Mouse (Mus musculus) limb, embryonic 10.5 days (tissue): ENCODE results near the gene Acer1. TPM values are rescaled to one million over a fixed set of nuclear protein-coding genes. Genes with fewer than 3 reads are reported as not detected.

Experiments used
- DNase-seq: peaks from one replicate; pipeline ENCODE4 v3.0.0-alpha.2; 2017; ENCODE audit warnings: low spot score
- H3K27ac ChIP-seq: fragments of 300-500 bp; sonication (generic); 2 replicates; pipeline ENCODE4 v1.5.1; 2016; ENCODE audit warnings: mild to moderate bottlenecking
- H3K27me3 ChIP-seq: fragments of 300-500 bp; sonication (generic); 2 replicates; pipeline ENCODE4 v1.6.1; 2016; ENCODE audit warnings: low read depth, mild to moderate bottlenecking; ENCODE audit not compliant: poor library complexity, severe bottlenecking
- H3K36me3 ChIP-seq: fragments of 300-500 bp; sonication (generic); 2 replicates; pipeline ENCODE4 v1.6.1; 2016; ENCODE audit warnings: mild to moderate bottlenecking, moderate library complexity
- H3K4me1 ChIP-seq: fragments of 300-500 bp; sonication (generic); 2 replicates; pipeline ENCODE4 v1.6.1; 2016
- H3K4me3 ChIP-seq: fragments of 300-500 bp; sonication (generic); 2 replicates; pipeline ENCODE4 v1.5.1; 2016; ENCODE audit warnings: mild to moderate bottlenecking, moderate library complexity
- H3K9me3 ChIP-seq: fragments of 300-500 bp; sonication (generic); replicated peaks from 2 replicates; pipeline ENCODE4 v1.6.1; 2016; ENCODE audit warnings: mild to moderate bottlenecking
- WGBS: fragments of 180-500 bp; shearing (Covaris S2); methylation state at CpG from one replicate; pipeline ENCODE4 v1.1.7; 2016; 5-methylcytosine and 5-hydroxymethylcytosine counted together
- polyA plus RNA-seq: library from polyadenylated mRNA; unstranded; fragments of >200 nt; fragmentation: Nextera tagmentation; extraction: Ambion mirVana; gene quantifications from 2 replicates; pipeline ENCODE4 v1.2.1, GENCODE M21; 2016

Gene Acer1
- polyA plus RNA-seq, 1 experiment from 2014 or later, result not detected

DNA sequence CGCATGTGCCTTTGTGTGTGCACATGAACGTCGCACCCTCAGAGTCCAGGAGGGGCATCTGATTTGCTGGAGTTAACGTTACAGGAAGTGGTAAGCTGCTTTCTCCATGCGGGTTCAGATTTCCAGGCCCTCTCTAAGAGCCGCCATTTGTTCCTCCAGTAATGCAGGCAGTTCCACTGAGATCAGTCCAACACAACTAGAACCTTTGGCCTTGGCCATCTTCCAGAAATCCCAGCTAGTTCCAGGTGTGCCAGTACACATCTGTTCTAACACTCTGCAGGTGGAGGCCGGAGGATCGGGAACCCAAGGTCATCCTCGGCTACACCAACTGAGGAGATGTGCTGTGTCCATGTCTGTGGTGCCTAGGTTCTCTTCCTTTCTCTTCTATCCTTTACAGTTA lies 3.0 kb upstream of the Acer1 start:
- Histone ChIP-seq H3K27me3 (no peaks in the 10 kb centered on the region), H3K4me3 (no peak overlapping the region), H3K9me3 (no peaks in the 10 kb centered on the region), H3K27ac (no peak overlapping the region), H3K36me3 (no peaks in the 10 kb centered on the region), H3K4me1 (peaks cover 4% of the 10 kb centered on the region; the same call in 1 of the 2 replicates)
- no peak for DNase-seq
- WGBS, result 86% methylated on average over 9 of the region's 9 CpGs

DNA sequence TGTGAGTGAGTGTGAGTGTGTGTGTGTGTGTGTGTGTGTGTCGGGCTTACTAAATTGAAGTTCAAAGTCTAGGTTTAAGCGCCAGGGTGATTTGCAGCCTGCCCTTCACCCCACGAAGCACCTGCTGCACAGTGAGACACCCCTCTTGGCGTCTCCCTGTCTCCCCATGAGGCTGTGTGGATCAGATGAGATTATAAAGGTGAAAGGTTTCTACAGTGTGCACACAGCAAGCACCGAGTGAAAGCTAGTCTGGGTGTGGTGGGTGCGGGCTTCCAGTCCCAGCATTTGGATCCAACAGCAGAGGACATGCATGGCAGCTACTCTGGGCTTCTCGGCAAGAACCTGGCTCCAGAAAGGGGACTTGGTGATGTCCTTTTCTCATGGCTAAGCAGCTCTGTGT lies 877 bp downstream of the Acer1 start:
- DNase-seq, result no peak
- WGBS, result 79% methylated on average over 7 of the region's 7 CpGs
- H3K4me3 ChIP-seq, result no peak overlapping the region
- peaks cover 4% of the 10 kb centered on the region; the same call in 1 of the 2 replicates for H3K4me1 ChIP-seq
- no peaks in the 10 kb centered on the region for H3K27me3 ChIP-seq
- no peaks in the 10 kb centered on the region for H3K36me3 ChIP-seq
- no peak overlapping the region for H3K27ac ChIP-seq
- no peaks in the 10 kb centered on the region for H3K9me3 ChIP-seq

DNA sequence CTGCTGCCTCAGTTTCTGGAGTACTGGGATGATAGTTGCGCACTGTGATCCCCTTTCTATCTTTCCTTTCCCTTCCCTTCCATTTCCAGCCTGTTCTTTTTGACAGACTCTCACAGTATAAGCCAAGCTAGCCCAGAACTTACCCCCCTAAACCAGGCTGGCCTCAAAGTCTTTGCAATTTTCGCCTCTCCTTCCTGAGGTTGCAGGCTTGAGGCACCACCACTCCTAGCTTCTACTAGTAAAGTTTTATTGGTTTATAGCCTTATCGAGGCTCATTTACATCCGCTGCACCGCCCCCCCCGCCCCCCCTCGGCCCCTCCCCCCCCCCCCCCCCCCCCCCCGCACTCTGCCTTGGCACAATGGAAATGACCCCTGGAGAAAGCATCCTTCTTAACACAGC lies 2.4 kb downstream of the Acer1 start:
- no peaks in the 10 kb centered on the region for H3K36me3 ChIP-seq
- WGBS, result 27% methylated on average over 7 of the region's 8 CpGs
- DNase-seq, result no peak
- H3K27me3 ChIP-seq, result no peaks in the 10 kb centered on the region
- no peak overlapping the region for H3K27ac ChIP-seq
- H3K4me1 ChIP-seq, result peaks cover 4% of the 10 kb centered on the region; the same call in 1 of the 2 replicates
- H3K4me3 ChIP-seq, result no peak overlapping the region
- no peaks in the 10 kb centered on the region for H3K9me3 ChIP-seq

DNA sequence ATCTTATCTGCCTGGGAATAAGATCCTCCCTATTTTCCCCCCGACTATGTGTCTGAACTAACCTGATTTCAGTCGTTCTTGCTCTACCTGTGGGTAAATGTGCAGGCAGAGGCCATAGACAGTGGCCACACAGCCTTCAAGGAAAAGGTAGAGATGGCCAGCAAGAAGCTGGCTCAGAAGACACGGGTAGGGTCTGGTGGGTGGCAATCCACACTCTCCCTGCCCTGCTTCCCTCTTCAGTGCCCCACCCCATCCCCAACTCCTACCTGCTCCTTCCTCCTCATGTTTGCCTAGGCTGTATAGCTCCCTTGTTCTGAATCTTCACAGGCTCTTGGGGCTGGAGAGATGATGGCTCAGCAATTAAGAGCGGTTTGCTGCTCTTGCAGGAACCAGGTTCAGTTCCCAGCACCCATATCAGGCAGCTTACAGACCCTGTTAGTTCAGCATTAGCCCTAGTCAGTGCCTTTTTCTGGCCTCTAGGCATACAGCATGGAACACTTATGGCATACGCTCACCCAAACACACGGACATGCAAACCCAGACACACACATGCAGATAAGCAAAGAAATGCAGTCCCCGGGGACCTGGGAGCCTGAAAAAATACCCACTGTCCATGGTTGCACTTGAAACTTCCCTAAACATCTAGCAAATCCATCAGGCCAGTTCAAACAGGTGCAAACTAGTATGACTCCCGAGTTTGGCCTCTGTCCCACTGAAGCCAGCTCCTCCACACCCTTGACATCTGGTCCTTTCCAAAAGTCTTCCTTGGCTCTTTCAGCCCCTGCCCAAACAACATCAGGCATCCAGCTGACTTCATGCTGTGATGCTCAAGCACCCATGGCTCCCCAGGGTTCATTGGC lies 5.2 kb downstream of the Acer1 start:
- no peaks in the 10 kb centered on the region for H3K9me3 ChIP-seq
- H3K27ac ChIP-seq, result no peak overlapping the region
- no peak overlapping the region for H3K4me3 ChIP-seq
- WGBS, result 78% methylated on average over 8 of the region's 8 CpGs
- H3K4me1 ChIP-seq, result no peaks in the 10 kb centered on the region
- no peak for DNase-seq
- no peaks in the 10 kb centered on the region for H3K27me3 ChIP-seq
- H3K36me3 ChIP-seq, result no peaks in the 10 kb centered on the region

DNA sequence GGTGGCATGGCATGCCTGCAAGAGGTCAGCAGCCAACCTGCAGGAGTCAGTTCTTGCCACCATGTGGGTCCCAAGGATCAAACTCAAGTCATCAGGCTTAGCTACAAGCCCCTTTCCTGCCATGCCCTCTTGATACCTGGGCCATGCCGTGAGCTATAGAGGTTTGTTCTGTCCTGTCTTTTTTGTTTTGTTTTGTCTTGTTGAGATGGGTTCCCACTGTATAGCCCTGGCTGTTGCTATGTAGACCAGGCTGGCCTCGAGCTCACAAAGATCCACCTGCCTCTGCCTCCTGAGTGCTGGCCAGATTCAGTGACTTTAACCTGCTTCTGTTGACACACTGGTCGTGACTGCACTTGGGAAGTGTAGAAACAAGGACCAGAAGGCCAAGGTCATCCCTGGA lies 6.5 kb downstream of the Acer1 start:
- Histone ChIP-seq H3K4me3 (no peak overlapping the region), H3K27ac (no peak overlapping the region), H3K27me3 (no peaks in the 10 kb centered on the region), H3K9me3 (no peaks in the 10 kb centered on the region), H3K36me3 (no peaks in the 10 kb centered on the region), H3K4me1 (no peaks in the 10 kb centered on the region)
- no peak for DNase-seq
- WGBS, result 82% methylated on average over 3 of the region's 3 CpGs

DNA sequence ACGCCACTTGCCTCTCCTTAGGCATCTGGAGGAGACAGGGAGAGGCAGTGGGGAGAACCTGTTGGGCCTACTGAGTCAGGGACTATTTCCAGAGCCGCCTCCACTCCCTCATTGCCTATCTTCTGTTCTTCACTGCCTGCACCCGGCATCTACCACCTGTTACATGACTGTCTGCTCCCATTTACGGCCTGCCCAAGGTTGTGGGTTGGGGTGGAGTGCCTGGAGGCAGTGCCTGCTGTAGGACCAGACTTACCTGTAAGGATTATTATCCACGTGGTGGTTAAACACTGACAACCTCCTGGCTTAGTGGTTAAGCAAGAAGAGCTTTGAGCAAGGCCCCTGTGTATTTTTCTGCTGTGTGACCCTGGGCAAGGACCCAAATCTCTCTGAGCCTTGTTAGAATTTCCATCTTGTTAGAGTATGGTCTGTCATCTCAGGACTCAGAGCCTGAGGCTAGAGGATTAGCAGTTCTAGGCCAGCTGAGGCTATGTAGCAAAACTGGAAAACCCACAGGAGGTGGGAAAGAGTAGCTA lies 7.2 kb downstream of the Acer1 start:
- Histone ChIP-seq H3K4me3 (no peak overlapping the region), H3K27ac (no peak overlapping the region), H3K36me3 (no peaks in the 10 kb centered on the region), H3K27me3 (peaks cover 4% of the 10 kb centered on the region; the same call in 1 of the 2 replicates), H3K4me1 (no peaks in the 10 kb centered on the region), H3K9me3 (no peaks in the 10 kb centered on the region)
- WGBS, result 78% methylated on average over 5 of the region's 5 CpGs
- no peak for DNase-seq

DNA sequence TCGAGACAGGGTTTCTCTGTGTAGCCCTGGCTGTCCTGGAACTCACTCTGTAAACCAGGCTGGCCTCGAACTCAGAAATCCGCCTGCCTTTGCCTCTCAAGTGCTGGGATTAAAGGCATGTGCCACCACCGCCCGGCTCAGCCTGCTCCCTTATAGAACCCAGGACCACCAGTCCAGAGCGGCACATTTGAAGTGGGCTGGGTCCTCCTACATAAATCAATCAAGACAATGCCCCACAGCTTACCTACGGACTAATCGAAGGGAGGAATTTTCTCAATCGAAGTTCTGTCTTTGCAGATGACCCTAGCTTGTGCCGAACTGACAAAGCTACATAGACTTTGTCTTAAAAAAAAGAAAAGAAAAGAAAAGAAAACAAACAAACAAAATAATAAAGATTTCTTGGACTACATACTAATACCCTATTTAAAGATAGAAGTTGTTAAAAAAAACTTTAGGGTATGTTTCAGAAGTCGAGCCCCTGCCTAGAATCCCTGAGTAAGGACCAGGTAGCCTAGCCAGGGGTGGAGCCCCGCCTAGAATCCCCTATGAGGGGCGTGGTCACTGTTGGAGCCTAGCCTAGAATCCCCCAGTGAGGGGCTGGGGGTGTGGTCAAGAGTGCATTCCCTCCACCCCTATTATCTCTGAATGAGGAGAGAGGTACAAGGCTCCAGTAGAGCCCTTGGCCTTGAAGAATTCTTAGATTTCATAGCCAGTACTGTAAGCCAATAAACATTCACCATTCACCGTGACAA lies 7.8 kb downstream of the Acer1 start:
- no peak overlapping the region for H3K4me3 ChIP-seq
- peaks cover 4% of the 10 kb centered on the region; the same call in 1 of the 2 replicates for H3K27me3 ChIP-seq
- H3K4me1 ChIP-seq, result no peaks in the 10 kb centered on the region
- no peak for DNase-seq
- H3K27ac ChIP-seq, result no peak overlapping the region
- WGBS, result 64% methylated on average over 13 of the region's 14 CpGs
- no peaks in the 10 kb centered on the region for H3K9me3 ChIP-seq
- no peaks in the 10 kb centered on the region for H3K36me3 ChIP-seq

DNA sequence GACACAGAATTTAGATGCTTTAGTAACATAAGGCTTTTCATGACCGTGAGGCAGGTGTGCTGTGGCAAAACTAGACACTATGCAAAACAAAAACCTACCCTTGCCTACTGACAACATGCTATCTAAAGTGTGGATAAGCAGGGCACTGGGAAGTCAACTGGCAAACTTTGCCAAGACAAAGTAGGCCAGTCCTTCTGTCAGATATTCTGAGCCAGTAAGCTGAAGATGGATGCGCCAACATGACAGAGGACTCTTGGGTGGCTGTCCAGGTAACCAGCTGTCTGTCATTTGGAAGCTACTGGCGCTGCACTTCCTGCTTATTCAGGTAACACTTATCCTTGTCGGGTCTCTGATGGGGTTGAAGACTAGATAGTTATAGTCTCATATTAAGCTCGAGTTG lies 11.8 kb downstream of the Acer1 start:
- Histone ChIP-seq H3K4me3 (no peak overlapping the region), H3K27ac (no peak overlapping the region), H3K36me3 (no peaks in the 10 kb centered on the region), H3K4me1 (no peaks in the 10 kb centered on the region), H3K9me3 (no peaks in the 10 kb centered on the region), H3K27me3 (peaks cover 4% of the 10 kb centered on the region; the same call in 1 of the 2 replicates)
- no peak for DNase-seq
- WGBS, result 68% methylated on average over 5 of the region's 5 CpGs

DNA sequence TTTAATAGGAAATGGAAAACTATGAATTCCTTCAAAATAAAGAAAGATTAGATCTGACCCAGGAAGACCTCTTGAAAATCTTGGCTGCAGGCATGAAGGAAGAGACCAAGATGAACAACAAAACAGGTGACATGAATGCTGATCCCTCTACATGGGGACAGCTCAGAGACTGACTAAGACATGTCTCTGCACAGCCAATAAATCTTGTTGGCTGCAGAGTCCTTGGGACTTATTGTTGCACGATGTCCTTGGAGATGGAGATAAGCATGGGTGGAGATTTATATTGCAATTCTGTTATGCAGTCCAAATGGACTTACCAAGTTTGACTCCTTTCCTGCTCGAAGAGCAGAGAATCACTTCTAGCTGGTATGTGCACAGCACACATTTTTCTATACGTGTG lies 12.6 kb downstream of the Acer1 start:
- no peak for DNase-seq
- no peaks in the 10 kb centered on the region for H3K9me3 ChIP-seq
- WGBS, result 72% methylated on average over 3 of the region's 3 CpGs
- H3K4me3 ChIP-seq, result no peak overlapping the region
- peaks cover 4% of the 10 kb centered on the region; the same call in 1 of the 2 replicates for H3K27me3 ChIP-seq
- H3K36me3 ChIP-seq, result no peaks in the 10 kb centered on the region
- no peak overlapping the region for H3K27ac ChIP-seq
- H3K4me1 ChIP-seq, result no peaks in the 10 kb centered on the region

DNA sequence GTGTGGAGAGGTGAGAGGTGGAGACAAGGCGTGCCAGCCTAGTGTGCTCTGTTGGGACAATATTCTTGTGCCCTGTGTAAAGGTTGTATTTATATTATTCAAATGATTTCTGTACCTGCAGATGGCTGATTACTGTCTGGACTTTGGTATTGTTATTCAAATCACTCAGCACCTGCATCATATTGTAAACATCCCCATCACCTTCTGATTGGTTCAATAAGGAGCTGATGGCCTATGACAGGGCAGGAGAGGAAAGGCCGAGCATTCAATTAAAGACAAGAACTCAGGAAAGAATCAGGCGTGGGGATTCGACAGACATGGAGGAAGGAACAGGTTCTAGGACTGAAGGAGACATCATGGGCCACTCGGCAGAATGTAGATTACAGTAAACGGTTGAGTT lies 18.3 kb downstream of the Acer1 start:
- WGBS, result 80% methylated on average over 6 of the region's 6 CpGs

DNA sequence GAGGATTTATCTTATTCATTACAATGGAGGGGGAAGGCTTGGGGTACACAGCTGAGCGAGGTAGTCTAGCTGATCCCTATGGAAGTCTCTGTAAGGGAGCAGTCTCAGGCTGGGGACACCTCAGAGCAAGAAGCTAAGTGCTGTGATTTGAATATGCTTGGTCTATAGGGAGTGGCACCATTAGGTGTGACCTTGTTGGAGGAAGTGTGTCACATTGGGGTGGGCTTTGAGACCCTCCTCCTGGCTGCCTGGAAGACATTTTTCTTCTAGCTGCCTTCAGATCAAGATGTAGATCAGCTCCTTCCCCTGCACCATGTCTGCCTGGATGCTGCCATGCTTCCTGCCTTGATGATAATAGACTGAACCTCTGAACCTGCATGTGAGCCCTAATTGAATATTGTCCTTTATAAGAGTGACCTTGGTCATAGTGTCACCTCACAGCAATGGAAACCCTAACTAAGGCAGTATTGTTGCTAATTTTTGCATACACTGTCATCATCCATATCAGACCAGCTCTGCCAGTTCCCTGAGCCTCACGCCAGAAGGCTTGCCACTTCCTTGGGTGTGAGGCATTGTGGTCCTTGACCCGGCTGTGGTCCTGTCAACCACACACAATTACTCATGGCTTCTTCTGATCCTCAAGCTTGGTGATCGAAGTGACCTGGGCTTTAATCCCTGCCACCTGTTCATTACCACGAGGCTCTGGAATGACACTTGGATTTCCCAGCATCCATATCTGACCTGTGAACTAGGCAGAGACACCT lies 19.1 kb downstream of the Acer1 start:
- Histone ChIP-seq H3K9me3 (no peaks in the 10 kb centered on the region), H3K27me3 (no peaks in the 10 kb centered on the region), H3K36me3 (no peaks in the 10 kb centered on the region), H3K27ac (no peak overlapping the region), H3K4me1 (0 out of 2 replicates have a peak, but pooled peaks cover 3% of the 10 kb centered on the region), H3K4me3 (no peak overlapping the region)
- no peak for DNase-seq
- 78% methylated on average over 5 of the region's 5 CpGs for WGBS

More for the DNA sequence above, 18.3 kb downstream of the Acer1 start:
- H3K4me1 ChIP-seq, result no peaks in the 10 kb centered on the region
- no peaks in the 10 kb centered on the region for H3K9me3 ChIP-seq
- H3K27me3 ChIP-seq, result no peaks in the 10 kb centered on the region
- no peaks in the 10 kb centered on the region for H3K36me3 ChIP-seq
- no peak overlapping the region for H3K27ac ChIP-seq
- no peak for DNase-seq
- no peak overlapping the region for H3K4me3 ChIP-seq

DNA sequence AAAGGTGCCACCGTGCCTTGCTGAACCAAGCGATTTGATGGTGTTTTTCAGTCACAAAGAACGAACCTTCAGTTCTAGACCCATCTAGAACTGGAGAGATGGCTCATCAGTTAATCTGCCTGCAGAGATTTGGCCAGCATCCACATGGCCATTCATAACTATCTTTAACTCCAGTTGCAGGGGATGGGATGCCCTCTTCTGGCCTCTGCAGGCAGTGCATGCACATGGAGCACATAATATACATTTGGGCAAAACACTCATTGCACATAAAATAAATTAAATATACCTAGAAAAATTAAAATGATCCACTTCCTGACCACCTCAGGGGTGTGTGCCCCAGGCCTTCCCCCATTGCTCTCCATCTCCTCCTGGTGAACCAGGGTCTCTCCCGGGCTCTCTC lies 20.0 kb downstream of the Acer1 start:
- no peaks in the 10 kb centered on the region for H3K9me3 ChIP-seq
- 0 out of 2 replicates have a peak, but pooled peaks cover 3% of the 10 kb centered on the region for H3K4me1 ChIP-seq
- no peak for DNase-seq
- H3K27me3 ChIP-seq, result no peaks in the 10 kb centered on the region
- no peak overlapping the region for H3K27ac ChIP-seq
- H3K36me3 ChIP-seq, result no peaks in the 10 kb centered on the region
- no peak overlapping the region for H3K4me3 ChIP-seq
- 87% methylated on average over 4 of the region's 4 CpGs for WGBS
